Mouse (Mus musculus) liver, embryonic 14.5 days (tissue): Measurements from ENCODE around the gene Ptpn14.

ENCODE experiments used
- CTCF ChIP-seq: IDR thresholded peaks from 2 replicates; pipeline ENCODE4 v1.5.1; 2016; ENCODE audit warnings: antibody characterized with exemption, low read depth, control low read depth
- EP300 ChIP-seq: IDR thresholded peaks from 2 replicates; pipeline ENCODE4 v1.6.1; 2016; ENCODE audit warnings: antibody characterized with exemption, low read depth

DNA sequence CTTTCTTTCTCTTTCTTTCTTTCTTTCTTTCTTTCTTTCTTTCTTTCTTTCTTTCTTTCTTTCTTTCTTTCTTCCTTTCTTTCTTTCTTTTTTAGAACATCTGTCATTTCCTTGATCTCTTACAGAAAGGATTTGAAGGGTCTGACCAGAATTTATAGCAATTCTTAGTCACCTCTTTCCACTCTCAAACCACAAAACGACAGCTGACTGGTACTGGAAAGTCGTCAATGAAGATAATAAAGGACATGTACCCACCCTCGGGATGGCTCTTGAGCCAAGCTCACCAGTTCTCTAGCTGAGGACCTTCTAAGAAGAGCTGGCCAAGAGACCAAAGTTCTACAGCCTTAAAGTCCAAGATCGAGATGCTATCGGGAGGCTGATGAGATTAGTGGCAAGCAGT lies 9.5 kb upstream of the Ptpn14 start:
- no peak for TF ChIP-seq CTCF
- TF ChIP-seq EP300: no peak
